Mouse (Mus musculus): ENCODE measurements around the gene Foxred1.

The Foxred1 gene

GRCm38 (mm10) chr9:35192983-35193542, 17.8 kb downstream of the Foxred1 start:
- no peak for DNase-seq (ENCODE audit: low read depth)

- no peak for DNase-seq (ENCODE audit: low read depth)
These were observed 22.2 kb downstream of the Foxred1 start for GRCm38 (mm10) chr9:35188700-35189099.

GRCm38 (mm10) chr9:35187351-35187903, 23.4 kb downstream of the Foxred1 start:
- no peak for DNase-seq (ENCODE audit: low read depth)

GRCm38 (mm10) chr9:35186430-35186829, 24.4 kb downstream of the Foxred1 start:
- no peak for DNase-seq (ENCODE audit: low read depth)

GRCm38 (mm10) chr9:35183359-35183758, 27.5 kb downstream of the Foxred1 start:
- DNase-seq (ENCODE audit: low read depth) = no peak

- peak; percentile 66 for DNase-seq (ENCODE audit: low read depth)
These were observed 28.0 kb downstream of the Foxred1 start for GRCm38 (mm10) chr9:35182832-35183231.

GRCm38 (mm10) chr9:35176124-35176659, 34.7 kb downstream of the Foxred1 start:
- no peak for DNase-seq (ENCODE audit: low read depth)

GRCm38 (mm10) chr9:35175251-35176123, 35.4 kb downstream of the Foxred1 start, which contains the start of gene Dcps:
Gene Dcps, minus strand, starts transcription at chr9:35176061.
- peak; percentile 95 for DNase-seq (ENCODE audit: low read depth)

GRCm38 (mm10) chr9:35173331-35173730, 37.5 kb downstream of the Foxred1 start:
- peak; percentile 58 for DNase-seq (ENCODE audit: low read depth)

- no peak for DNase-seq (ENCODE audit: low read depth)
These were observed 40.8 kb downstream of the Foxred1 start for GRCm38 (mm10) chr9:35170071-35170470.

- DNase-seq (ENCODE audit: low read depth) = no peak
These were observed 43.8 kb downstream of the Foxred1 start for GRCm38 (mm10) chr9:35166798-35167635.

GRCm38 (mm10) chr9:35166144-35166797, 44.6 kb downstream of the Foxred1 start:
- peak; percentile 63 for DNase-seq (ENCODE audit: low read depth)

- peak; percentile 67 for DNase-seq (ENCODE audit: low read depth)
These were observed 46.5 kb downstream of the Foxred1 start for GRCm38 (mm10) chr9:35164142-35164874.

- DNase-seq (ENCODE audit: low read depth) = no peak
These were observed 47.7 kb downstream of the Foxred1 start for GRCm38 (mm10) chr9:35163011-35163690.

- DNase-seq (ENCODE audit: low read depth) = no peak
These were observed 49.1 kb downstream of the Foxred1 start for GRCm38 (mm10) chr9:35161721-35162120.

GRCm38 (mm10) chr9:35160662-35161061, 50.2 kb downstream of the Foxred1 start:
- DNase-seq (ENCODE audit: low read depth) = no peak

- DNase-seq (ENCODE audit: low read depth) = no peak
These were observed 52.4 kb downstream of the Foxred1 start for GRCm38 (mm10) chr9:35158477-35158876.

- no peak for DNase-seq (ENCODE audit: low read depth)
These were observed 54.0 kb downstream of the Foxred1 start for GRCm38 (mm10) chr9:35156862-35157261.

- peak; percentile 40 for DNase-seq (ENCODE audit: low read depth)
These were observed 54.7 kb downstream of the Foxred1 start for GRCm38 (mm10) chr9:35156002-35156710.

Measured in 416B (cell line).